Mouse (Mus musculus) MEL-GATA-1-ER (cell line): Measurements from ENCODE around the gene Cfap97d2.
A peak's percentile ranks its signal among the peaks of the same experiment; 100 is the strongest.

ENCODE experiments used
- DNase-seq: peaks from one replicate; pipeline ENCODE4 v3.0.0-alpha.2; 2012; ENCODE audit warnings: low read depth; ENCODE audit errors: extremely low read depth

Cfap97d2 gene

DNA sequence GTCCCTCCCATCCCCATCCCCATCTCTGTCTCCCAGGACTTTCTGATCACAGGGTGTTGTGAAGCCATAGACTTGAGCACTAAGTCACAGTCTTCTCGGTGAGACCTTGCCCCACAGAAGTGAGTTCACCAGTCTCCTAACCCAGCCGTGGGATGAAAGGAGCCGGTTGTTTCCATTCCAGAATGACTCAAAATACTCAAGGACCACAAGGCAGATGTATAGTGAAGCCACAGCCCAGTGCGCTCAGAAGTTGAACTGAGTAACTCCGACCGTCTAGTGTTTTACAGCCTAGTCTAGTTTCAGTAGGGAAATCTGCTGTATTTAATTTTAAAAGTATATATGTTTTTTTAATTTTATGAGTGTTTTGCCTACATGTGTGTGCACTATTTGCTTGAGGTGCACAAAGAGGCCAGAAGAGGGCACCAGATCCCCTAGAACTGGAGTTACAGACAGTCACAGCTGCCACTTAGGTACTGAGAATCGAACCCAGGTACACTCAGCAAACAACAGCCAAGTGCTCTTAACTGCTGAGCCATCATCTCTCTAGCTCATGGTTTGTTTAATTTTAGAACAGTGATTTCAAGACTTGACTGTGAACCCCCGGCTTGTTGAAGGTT, 18.5 kb upstream of the Cfap97d2 start:
- no peak for DNase-seq

DNA sequence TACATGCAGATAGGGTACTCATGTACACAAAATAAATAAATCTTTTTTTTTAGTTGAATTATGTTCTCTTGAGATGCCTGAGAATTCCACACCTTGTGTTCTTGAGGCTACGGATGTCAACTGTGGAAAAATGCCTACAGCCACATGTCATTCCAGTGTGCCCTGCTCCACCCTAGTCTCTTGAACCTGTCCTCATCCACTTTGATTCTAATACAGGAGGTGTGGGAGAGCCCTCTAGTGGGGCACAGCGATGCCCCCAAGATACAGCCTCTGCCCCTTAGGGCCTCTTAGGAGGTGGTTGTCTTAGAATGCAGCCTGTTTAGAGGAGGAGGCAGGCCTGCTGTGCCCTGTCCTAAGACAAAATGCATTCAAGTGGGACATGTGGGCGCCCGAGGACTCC, 17.7 kb upstream of the Cfap97d2 start:
- DNase-seq = no peak

- no peak for DNase-seq
Observed at GRCm38 (mm10) chr8:13688461-13688860, 17.2 kb upstream of the Cfap97d2 start.

DNA sequence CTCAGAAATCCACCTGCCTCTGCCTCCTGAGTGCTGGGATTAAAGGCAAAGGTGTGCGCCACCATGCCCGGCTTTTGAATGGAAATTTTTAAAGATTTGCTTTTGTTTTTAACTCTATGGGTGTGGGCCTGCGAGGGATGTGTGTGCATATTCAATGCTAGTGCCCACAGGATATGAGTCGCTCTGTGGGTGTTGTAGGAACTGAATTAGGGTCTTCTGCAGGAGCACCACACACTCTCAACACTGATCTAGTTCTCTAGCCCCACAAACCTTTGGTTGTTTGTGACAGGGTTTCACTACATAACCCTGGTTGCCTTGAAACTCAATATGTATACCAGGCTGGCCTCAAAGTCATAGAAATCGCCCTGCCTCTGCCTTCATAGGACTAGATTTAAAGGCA, 16.4 kb upstream of the Cfap97d2 start:
- no peak for DNase-seq

GRCm38 (mm10) chr8:13692302-13693066, 13.2 kb upstream of the Cfap97d2 start:
- no peak for DNase-seq

DNA sequence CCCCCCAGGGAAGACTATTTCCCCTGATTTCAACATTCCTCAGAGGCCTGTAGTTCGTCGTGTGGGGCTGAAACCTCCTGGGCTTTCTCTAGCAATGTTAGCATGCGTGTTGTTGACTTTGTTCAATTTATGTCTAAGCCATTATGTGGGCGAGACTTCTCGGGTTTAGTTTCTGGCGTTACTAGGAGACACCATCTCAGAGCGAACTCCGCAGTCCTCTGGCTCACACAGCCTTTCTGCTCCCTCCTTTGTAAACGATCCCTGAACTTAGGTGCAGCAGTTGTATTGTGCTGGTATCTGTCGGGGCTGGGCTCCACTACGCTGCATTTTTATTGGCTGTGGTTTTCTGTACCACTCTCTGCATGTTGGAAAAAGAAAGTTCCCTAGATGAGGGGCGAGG, 11.0 kb upstream of the Cfap97d2 start:
- no peak for DNase-seq

DNA sequence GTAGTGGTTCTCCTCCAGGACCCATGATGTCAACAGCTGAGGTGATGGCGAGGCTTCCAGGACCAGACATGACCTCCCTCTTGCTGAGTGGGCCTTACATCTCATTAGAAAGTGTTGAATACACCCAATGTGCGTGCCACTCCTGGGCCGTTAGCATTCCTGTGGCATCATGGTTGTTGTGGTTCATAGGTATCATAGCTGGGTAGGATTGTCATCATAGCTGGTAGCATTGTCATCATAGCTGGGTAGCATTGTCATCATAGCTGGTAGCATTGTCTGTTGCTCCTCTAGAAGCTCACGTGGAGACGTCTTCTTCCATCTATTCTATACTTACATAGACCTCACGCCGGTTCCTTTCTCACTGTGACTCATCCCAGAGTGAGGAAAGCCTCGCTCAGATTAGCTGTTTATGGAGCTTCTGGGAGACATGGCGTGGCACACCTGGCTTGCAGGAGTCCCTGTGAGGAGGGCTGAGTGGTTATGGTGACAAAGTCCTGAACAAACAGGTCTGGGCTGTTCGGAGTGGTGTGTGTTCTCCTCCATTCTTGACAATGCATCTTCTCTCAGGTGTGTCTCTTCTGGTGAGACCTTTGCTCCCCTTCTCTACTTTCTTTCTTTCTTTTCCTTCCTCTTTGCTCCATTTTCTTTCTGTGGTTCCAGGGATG, 10.4 kb upstream of the Cfap97d2 start:
- DNase-seq = no peak

DNA sequence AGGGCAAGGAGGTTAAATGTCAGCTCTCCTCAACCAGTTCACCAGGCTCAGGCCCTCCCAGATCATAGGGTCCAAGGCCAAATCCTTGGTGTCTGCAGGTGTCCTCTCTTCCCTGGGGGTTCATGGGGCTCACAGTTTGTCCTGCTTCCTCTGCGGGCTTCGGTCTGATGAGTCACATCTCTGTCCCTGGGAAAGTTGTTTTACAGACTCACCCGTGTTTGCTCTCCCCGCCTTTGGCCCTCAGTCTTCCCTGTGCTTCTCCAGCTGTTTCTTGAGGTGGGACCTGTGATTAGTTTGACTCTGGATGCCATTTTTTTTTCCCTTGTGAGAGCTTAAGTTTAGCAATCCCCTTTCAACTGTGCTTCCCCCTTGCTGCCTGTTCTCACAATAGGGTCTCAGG, 9.5 kb upstream of the Cfap97d2 start:
- DNase-seq = no peak

DNA sequence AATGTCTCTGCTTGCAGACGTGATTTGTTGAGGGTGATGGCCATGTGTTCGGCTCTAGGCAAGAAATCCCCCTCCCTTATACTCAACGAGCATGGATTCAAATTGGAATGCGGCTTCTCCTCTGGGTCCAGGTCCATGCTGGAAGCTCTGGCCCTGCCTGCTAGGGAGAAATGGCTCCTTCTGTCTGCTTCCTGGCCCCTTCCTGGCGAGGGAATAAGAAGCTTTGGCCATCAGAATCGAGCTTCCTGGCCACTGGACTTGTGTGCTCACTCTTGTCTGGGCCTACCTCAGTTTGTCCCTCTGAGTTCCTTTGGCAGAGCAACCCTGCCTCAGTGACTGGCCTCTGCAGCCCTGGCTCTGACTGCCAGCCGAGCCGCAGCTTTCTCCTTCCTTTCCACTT, 8.5 kb upstream of the Cfap97d2 start:
- no peak for DNase-seq

GRCm38 (mm10) chr8:13697681-13698080, 8.0 kb upstream of the Cfap97d2 start:
- DNase-seq = no peak

- DNase-seq = no peak
Observed at GRCm38 (mm10) chr8:13698281-13698680, 7.4 kb upstream of the Cfap97d2 start.

GRCm38 (mm10) chr8:13699323-13699949, 6.3 kb upstream of the Cfap97d2 start:
- DNase-seq = peak; percentile 51

DNA sequence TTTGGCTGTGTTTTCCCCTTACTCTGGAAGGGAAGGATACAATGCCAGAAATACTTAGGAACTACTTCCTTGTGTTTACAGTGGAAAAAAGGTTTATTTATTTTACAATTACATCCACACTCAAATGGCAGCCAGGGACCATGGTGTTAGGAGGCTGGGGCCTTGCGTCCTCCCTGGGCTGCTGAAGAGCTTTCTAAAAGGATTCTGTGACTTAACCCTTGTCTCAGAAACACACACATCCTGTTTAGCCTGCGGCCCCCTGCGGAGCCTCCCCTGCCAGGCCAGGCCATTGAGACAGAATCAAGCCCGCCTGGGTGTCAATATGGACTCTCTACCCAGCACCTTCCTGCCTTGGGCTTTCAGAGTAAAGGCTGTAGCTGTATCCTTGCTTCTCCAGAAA, 2.9 kb upstream of the Cfap97d2 start:
- DNase-seq = no peak

DNA sequence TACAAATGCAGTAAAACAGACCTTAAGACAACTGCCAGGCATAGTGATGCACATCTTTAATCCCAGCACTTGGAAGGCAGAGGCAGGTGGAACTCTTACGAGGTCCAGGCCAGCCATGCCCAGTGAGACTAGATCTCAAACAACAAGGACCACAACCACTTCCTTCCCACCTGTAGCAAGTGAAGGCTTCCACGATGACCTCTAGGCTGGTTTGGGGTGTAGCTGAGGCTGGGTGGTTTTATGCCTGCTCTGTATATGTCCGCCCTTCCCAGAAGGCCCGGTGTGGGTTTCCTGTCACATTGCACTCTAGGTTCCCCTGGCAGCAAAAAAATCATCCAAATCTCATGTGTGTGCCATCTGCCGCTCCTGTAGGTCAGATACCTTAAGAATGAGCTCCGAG, 1.9 kb upstream of the Cfap97d2 start:
- no peak for DNase-seq

GRCm38 (mm10) chr8:13704301-13704700, 1.4 kb upstream of the Cfap97d2 start:
- DNase-seq = no peak

- no peak for DNase-seq
Observed at GRCm38 (mm10) chr8:13706918-13707317, 1.2 kb downstream of the Cfap97d2 start.

DNA sequence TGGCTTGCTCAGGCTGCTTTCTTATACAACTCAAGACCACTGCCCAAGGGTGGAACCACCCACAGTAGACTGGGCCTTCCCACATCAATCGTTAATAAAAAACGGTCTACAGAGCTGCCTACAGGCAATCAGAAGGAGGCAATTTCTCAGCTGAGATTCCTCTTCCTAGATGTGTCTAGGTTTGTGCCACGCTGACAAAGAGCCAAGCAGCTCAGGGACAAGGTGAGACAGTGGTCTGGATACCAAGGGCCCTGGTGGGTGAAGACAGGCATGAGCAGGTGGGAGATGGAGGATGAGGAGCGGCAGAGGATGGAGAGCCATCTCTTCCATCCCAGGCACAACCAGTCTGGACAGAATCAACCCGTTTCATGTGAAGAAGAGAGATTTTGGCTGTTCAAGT, 2.8 kb downstream of the Cfap97d2 start:
- DNase-seq = no peak

GRCm38 (mm10) chr8:13718980-13719379, 13.3 kb downstream of the Cfap97d2 start:
- DNase-seq = no peak

DNA sequence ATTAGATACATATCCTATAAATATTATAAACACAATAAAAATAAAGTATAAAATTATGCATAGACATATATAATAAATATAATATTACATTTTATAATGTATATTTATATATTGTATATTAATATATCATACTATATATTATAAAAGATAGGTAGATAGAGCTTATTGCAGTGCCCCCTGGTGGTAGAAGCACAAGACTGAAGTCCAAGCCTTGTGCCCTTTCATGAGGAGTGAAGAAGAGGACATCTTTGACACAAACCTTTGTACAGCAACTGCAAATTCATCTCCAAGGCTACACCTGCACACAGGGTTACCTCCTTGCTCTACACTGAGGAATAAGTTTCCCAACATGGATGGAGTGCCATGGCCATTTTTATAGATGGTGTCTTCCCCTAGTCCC, 20.0 kb downstream of the Cfap97d2 start:
- peak; percentile 24 for DNase-seq

GRCm38 (mm10) chr8:13727469-13728094, 21.9 kb downstream of the Cfap97d2 start:
- no peak for DNase-seq

DNA sequence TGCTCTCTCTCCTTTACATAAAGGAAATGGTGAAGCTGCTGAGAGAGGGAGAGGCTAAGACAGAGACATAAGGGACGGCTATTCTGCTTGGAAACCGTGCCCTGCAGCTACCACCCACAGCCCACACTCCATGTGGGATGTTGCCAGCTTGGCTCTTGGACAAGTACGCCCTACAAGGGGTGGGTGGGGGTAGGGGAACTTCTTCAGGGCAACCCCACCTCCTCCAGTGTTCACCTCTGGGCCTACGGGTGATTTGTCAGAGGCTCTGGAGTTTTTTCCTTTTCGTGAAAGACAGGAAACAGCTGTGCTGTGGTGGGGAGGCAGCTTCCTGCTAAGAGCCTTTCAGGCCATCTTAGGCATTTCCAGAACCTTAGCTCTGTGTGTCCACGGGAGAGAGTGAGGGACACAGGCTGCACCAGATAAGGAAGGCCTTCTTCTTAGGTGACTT, 34.7 kb downstream of the Cfap97d2 start:
- DNase-seq = peak; percentile 26
